Mouse (Mus musculus) CH12.LX (cell line): ENCODE measurements around the gene Rasgrp2.

Source experiments
- CTCF ChIP-seq, 2 experiments: IDR thresholded peaks in 1 of 2; conservative IDR thresholded peaks in 1 of 2; 2 replicates each; pipeline ENCODE4 v1.5.1; 2011 to 2012; ENCODE audit warnings: low read depth in 2 of 2, low read length in 2 of 2, improper control_type of control experiment in 1 of 2, inconsistent platforms in 1 of 2, mild to moderate bottlenecking in 1 of 2, moderate library complexity in 1 of 2
- E2F4 ChIP-seq: IDR thresholded peaks from 2 replicates; pipeline ENCODE4 v1.6.1; 2011; ENCODE audit warnings: low read depth, low read length, improper control_type of control experiment; ENCODE audit not compliant: insufficient replicate concordance
- MAFK ChIP-seq: IDR thresholded peaks from 2 replicates; pipeline ENCODE4 v1.6.1; 2011; ENCODE audit warnings: low read length, improper control_type of control experiment; ENCODE audit not compliant: insufficient replicate concordance
- MAZ ChIP-seq: IDR thresholded peaks from 2 replicates; pipeline ENCODE4 v1.6.1; 2012; ENCODE audit warnings: low read depth, mild to moderate bottlenecking, inconsistent platforms, low read length, improper control_type of control experiment, moderate library complexity
- NELFE ChIP-seq: IDR thresholded peaks from 2 replicates; pipeline ENCODE4 v1.6.1; 2011; ENCODE audit warnings: low read depth, low read length, improper control_type of control experiment
- RAD21 ChIP-seq: IDR thresholded peaks from 2 replicates; pipeline ENCODE4 v1.6.1; 2011; ENCODE audit warnings: low read depth, mild to moderate bottlenecking, low read length, improper control_type of control experiment, moderate library complexity
- UBTF ChIP-seq: IDR thresholded peaks from 2 replicates; pipeline ENCODE4 v1.6.1; 2012; ENCODE audit warnings: low read depth, mild to moderate bottlenecking, inconsistent platforms, low read length, improper control_type of control experiment, moderate library complexity

- TF ChIP-seq CTCF (conservative IDR thresholded peaks at IDR 0.05 in 1 of 2, IDR thresholded peaks at IDR 0.05 in 1 of 2; ENCODE audit: low read depth in 2 of 2, low read length in 2 of 2) (no peak), MAFK (no peak), NELFE (no peak), MAZ (no peak), RAD21 (no peak), UBTF (no peak), E2F4 (no peak)
Measured at GRCm38 (mm10) chr19:6426703-6427500, 27.8 kb downstream of the Rasgrp2 start.
